Mouse (Mus musculus): ENCODE data around the gene Wdr45.
A peak's percentile ranks its signal among the peaks of the same experiment; 100 is the strongest.

Wdr45 gene

GRCm38 (mm10) chrX:7725841-7726240 lies 11.7 kb downstream of the Wdr45 start:
- H3K4me3 ChIP-seq (replicated peaks; ENCODE audit: low read length) = peak overlapping the region; percentile 78
- TF ChIP-seq POU5F1 (IDR thresholded peaks at IDR 0.05; ENCODE audit: borderline replicate concordance, low read length) (no peak), CTCF (conservative IDR thresholded peaks at IDR 0.05; ENCODE audit: low read length) (no peak), NANOG (IDR thresholded peaks at IDR 0.05; ENCODE audit: borderline replicate concordance, low read length) (no peak)
- peaks cover 45% of the 10 kb centered on the region for H3K36me3 ChIP-seq (ENCODE audit: insufficient read depth, low read length)
- peaks cover 61% of the 10 kb centered on the region for H3K4me1 ChIP-seq (replicated peaks; ENCODE audit: low read depth, low read length)
- no peaks in the 10 kb centered on the region for H3K27me3 ChIP-seq (ENCODE audit: insufficient read depth, low read length)
- H3K9me3 ChIP-seq (ENCODE audit: low read length) = no peaks in the 10 kb centered on the region

GRCm38 (mm10) chrX:7727176-7727575 lies 13.0 kb downstream of the Wdr45 start:
- Histone ChIP-seq H3K36me3 (ENCODE audit: insufficient read depth, low read length) (peaks cover 52% of the 10 kb centered on the region), H3K27me3 (ENCODE audit: insufficient read depth, low read length) (no peaks in the 10 kb centered on the region), H3K9me3 (ENCODE audit: low read length) (no peaks in the 10 kb centered on the region), H3K4me3 (replicated peaks; ENCODE audit: low read length) (peak overlapping the region; percentile 78), H3K4me1 (replicated peaks; ENCODE audit: low read depth, low read length) (peaks cover 61% of the 10 kb centered on the region)
- TF ChIP-seq NANOG (IDR thresholded peaks at IDR 0.05; ENCODE audit: borderline replicate concordance, low read length) (no peak), CTCF (conservative IDR thresholded peaks at IDR 0.05; ENCODE audit: low read length) (no peak), POU5F1 (IDR thresholded peaks at IDR 0.05; ENCODE audit: borderline replicate concordance, low read length) (no peak)

DNA sequence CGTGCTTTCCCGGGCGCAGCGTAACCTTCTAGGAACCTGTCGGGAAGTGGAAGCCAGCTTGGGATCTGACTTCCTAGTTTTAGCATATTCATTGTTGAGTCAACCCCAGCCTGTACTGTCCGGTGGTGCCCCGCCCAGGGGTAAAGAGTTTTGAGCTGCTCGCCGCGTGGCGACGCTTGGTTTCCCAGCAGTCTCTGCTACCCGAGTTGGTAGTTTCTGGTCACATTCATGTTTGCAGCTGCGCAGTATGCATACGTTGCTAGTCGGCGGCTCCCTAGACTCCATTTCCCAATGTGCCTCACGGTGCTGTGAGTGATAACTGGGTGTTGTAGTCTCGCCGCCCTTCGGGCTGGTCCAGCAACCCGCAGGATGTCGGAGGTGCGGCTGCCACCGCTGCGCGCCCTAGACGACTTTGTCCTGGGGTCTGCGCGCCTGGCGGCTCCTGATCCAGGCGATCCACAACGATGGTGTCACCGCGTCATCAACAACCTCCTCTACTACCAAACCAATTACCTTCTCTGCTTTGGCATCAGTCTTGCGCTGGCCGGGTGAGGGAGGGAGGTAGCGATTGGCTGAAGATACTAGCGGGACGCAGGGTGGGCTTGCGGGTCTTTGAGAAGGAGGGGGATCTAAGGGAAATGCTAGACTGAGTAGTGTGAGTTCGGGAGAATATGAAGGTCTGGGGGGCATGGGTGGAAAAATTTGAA lies 14.2 kb downstream of the Wdr45 start, which contains the start of gene Praf2:
Praf2 (plus strand) TSS at position 225 of the 707 bp plus-strand sequence.
- Histone ChIP-seq H3K27me3 (ENCODE audit: insufficient read depth, low read length) (no peaks in the 10 kb centered on the region), H3K9me3 (ENCODE audit: low read length) (no peaks in the 10 kb centered on the region), H3K36me3 (ENCODE audit: insufficient read depth, low read length) (peaks cover 57% of the 10 kb centered on the region), H3K4me1 (replicated peaks; ENCODE audit: low read depth, low read length) (peaks cover 63% of the 10 kb centered on the region), H3K4me3 (replicated peaks; ENCODE audit: low read length) (peak within 1 kb of the TSS; percentile 78)
- TF ChIP-seq POU5F1 (IDR thresholded peaks at IDR 0.05; ENCODE audit: borderline replicate concordance, low read length) (no peak), CTCF (conservative IDR thresholded peaks at IDR 0.05; ENCODE audit: low read length) (no peak), NANOG (IDR thresholded peaks at IDR 0.05; ENCODE audit: borderline replicate concordance, low read length) (no peak)

DNA sequence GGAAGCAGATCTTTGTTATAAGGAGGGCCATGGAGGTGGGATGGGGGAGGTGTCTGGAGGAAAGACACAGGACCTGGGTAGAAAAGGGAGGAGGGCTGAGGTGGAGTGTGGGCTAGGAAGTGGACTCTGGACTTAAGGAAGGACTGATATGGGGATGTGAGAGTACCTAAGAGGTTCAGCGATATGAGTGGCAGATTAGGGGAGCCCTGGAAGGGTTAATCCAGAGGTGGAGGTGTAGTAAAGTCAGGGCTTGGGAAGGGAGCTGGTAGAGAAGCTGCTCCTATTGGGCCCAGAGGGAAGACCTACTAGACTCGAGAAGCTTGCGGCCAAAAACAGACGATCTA lies 14.8 kb downstream of the Wdr45 start:
- Histone ChIP-seq H3K9me3 (ENCODE audit: low read length) (no peaks in the 10 kb centered on the region), H3K4me1 (replicated peaks; ENCODE audit: low read depth, low read length) (peaks cover 60% of the 10 kb centered on the region), H3K4me3 (replicated peaks; ENCODE audit: low read length) (peak overlapping the region; percentile 78), H3K36me3 (ENCODE audit: insufficient read depth, low read length) (peaks cover 52% of the 10 kb centered on the region), H3K27me3 (ENCODE audit: insufficient read depth, low read length) (no peaks in the 10 kb centered on the region)
- TF ChIP-seq CTCF (conservative IDR thresholded peaks at IDR 0.05; ENCODE audit: low read length) (no peak), NANOG (IDR thresholded peaks at IDR 0.05; ENCODE audit: borderline replicate concordance, low read length) (no peak), POU5F1 (IDR thresholded peaks at IDR 0.05; ENCODE audit: borderline replicate concordance, low read length) (no peak)

DNA sequence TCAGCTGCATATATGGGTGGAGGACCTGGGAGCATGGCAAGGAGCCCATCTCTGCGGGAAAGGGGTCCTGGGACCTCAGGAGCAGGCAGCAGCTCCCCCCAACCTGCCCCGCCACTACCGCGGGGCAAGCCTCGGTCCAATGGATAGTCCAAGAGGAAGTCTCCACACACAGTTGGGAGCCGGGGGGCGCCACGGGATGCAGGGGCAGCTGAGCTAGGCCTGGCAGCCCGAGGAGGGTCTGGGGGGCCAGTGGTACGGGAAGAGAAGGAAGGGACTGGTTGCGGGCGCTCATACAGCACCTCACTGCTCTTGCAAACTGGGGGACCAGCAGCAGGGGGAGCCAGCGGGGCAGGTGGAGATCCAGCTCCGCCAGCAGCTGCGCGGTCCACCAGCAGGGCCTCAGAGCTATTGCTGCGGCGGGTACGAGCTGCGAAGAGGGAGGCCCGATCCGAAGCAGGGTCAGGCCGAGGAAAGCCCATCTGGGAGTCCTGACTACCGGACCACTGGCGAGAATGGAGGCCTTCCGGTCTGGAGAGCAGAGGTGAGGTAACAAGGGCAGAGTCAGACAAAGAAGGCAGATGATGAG lies 19.5 kb downstream of the Wdr45 start:
- Histone ChIP-seq H3K27me3 (ENCODE audit: insufficient read depth, low read length) (no peaks in the 10 kb centered on the region), H3K4me1 (replicated peaks; ENCODE audit: low read depth, low read length) (peaks cover 62% of the 10 kb centered on the region), H3K4me3 (replicated peaks; ENCODE audit: low read length) (peak overlapping the region; percentile 57), H3K36me3 (ENCODE audit: insufficient read depth, low read length) (peaks cover 41% of the 10 kb centered on the region), H3K9me3 (ENCODE audit: low read length) (no peaks in the 10 kb centered on the region)
- TF ChIP-seq CTCF (conservative IDR thresholded peaks at IDR 0.05; ENCODE audit: low read length) (peak; percentile 33), NANOG (IDR thresholded peaks at IDR 0.05; ENCODE audit: borderline replicate concordance, low read length) (no peak)

- Histone ChIP-seq H3K36me3 (ENCODE audit: insufficient read depth, low read length) (peaks cover 26% of the 10 kb centered on the region), H3K4me1 (replicated peaks; ENCODE audit: low read depth, low read length) (peaks cover 79% of the 10 kb centered on the region), H3K27me3 (ENCODE audit: insufficient read depth, low read length) (no peaks in the 10 kb centered on the region), H3K9me3 (ENCODE audit: low read length) (no peaks in the 10 kb centered on the region), H3K4me3 (replicated peaks; ENCODE audit: low read length) (peak overlapping the region; percentile 45)
- no peak for TF ChIP-seq NANOG (IDR thresholded peaks at IDR 0.05; ENCODE audit: borderline replicate concordance, low read length)
Observed at GRCm38 (mm10) chrX:7739336-7740081, 25.4 kb downstream of the Wdr45 start.

GRCm38 (mm10) chrX:7740082-7740819 lies 26.1 kb downstream of the Wdr45 start:
- TF ChIP-seq NANOG (IDR thresholded peaks at IDR 0.05; ENCODE audit: borderline replicate concordance, low read length) = no peak
- no peak for TF ChIP-seq POU5F1 (IDR thresholded peaks at IDR 0.05; ENCODE audit: borderline replicate concordance, low read length)
- TF ChIP-seq CTCF (conservative IDR thresholded peaks at IDR 0.05; ENCODE audit: low read length) = no peak

DNA sequence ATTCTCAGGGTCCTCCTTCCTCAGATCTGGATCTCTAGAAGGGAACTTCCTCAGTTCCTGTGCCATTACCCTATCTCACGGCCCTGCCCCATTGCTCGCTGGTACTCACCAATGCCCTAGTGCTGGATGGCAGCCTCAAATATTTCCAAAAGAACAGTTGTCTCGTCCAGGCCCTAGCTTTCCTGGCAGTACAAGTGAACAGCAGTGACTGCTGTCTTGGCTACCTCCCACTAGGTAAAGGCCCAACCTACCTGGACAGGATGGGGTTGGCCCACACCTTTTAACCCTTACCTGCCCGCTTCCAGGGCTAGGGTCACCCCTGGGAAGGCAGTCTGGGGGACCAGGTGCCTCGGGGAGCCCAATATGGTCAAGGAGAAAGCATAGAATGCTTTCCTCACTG lies 27.0 kb downstream of the Wdr45 start:
- Histone ChIP-seq H3K4me3 (replicated peaks; ENCODE audit: low read length) (0 out of 2 replicates have a peak overlapping the region, but pooled peaks have one; percentile 23), H3K9me3 (ENCODE audit: low read length) (no peaks in the 10 kb centered on the region), H3K4me1 (replicated peaks; ENCODE audit: low read depth, low read length) (peaks cover 68% of the 10 kb centered on the region), H3K36me3 (ENCODE audit: insufficient read depth, low read length) (peaks cover 13% of the 10 kb centered on the region; the same call in 1 of the 2 replicates), H3K27me3 (ENCODE audit: insufficient read depth, low read length) (no peaks in the 10 kb centered on the region)
- no peak for TF ChIP-seq POU5F1 (IDR thresholded peaks at IDR 0.05; ENCODE audit: borderline replicate concordance, low read length)

More at GRCm38 (mm10) chrX:7740082-7740819, 26.1 kb downstream of the Wdr45 start:
- Histone ChIP-seq H3K9me3 (ENCODE audit: low read length) (no peaks in the 10 kb centered on the region), H3K4me3 (replicated peaks; ENCODE audit: low read length) (0 out of 2 replicates have a peak overlapping the region, but pooled peaks have one; percentile 23), H3K27me3 (ENCODE audit: insufficient read depth, low read length) (no peaks in the 10 kb centered on the region), H3K36me3 (ENCODE audit: insufficient read depth, low read length) (peaks cover 19% of the 10 kb centered on the region), H3K4me1 (replicated peaks; ENCODE audit: low read depth, low read length) (peaks cover 72% of the 10 kb centered on the region)
